Mouse (Mus musculus): ENCODE results near the gene Ubl7.

Gene Ubl7

DNA sequence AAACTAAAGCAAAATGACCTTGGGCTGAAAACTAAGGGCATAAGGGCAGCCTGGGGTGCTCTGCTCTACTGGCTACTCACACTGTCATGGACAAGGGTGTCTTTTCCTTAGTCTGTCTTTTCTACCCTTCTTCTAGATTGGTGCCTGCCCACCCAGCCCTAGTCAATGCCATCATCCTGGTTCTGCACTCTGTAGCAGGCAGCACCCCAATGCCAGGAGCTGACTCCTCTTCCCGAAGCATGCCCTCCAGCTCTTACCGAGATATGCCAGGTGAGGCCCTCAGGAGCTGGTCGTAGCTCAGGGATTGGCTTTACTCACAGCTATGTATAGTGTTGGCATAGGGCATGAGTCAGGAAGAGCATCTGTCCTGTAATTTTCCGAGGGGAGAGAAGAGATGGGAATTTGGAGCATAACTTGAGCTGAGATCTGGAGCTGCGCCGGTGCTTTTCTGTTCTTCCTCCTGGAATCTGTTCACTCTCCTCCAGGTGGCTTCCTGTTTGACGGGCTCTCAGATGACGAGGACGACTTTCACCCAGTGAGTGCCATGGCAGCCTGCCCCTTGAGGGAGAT lies 10.8 kb downstream of the Ubl7 start:
- no peak for DNase-seq (ENCODE audit: extremely low spot score, low spot score)

DNA sequence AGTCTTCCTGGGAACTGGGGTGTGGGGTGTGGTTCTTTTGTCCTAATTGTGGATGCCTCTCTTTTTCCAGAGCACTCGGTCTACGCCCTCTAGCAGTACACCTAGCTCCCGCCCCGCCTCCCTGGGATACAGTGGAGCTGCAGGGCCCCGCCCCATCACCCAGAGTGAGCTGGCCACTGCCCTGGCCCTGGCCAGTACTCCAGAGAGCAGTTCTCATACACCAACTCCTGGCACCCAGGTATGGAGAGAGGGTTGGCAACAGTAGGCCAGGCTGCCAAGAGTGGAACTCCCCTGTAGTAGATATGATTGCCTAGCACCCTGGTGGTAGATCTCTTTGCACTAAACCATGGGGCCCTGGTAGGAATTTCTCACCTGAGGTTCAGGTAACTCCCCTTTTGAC lies 11.6 kb downstream of the Ubl7 start:
- DNase-seq (ENCODE audit: extremely low spot score, low spot score), result no peak

- no peak for DNase-seq (ENCODE audit: extremely low spot score, low spot score)
Measured at GRCm38 (mm10) chr9:57923046-57923445, 12.3 kb downstream of the Ubl7 start.

DNA sequence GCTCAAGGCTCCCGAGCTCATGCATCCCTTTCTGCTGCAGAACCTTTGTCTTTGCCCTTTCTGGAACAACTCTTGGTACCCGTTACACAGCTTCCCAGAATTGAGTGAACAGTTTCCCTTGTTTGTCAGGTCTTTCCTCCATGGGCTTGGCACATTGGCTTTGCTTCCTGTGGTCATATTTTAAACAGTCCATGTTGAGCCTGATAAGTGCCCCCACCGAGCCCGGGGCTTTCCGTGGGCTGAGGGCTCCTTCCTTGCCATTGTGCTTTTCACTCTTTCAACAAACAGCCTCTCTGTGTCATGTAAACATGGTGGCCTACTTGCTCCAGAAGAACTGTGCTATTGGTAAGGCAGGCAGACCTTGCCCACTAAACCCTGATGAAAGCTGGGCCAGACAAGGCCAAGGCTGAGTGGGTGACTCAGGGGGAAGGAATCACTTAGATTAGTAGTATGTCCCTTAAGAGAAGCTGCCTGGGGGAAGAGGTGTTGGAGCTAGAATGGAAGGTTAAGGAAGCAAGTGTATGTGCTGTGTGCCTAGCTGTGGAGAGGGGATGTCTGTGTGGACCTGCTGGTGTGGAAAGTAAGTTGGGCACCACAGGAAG lies 20.5 kb downstream of the Ubl7 start:
- DNase-seq (ENCODE audit: extremely low spot score, low spot score), result no peak

- no peak for DNase-seq (ENCODE audit: extremely low spot score, low spot score)
Measured at GRCm38 (mm10) chr9:57932253-57932652, 21.5 kb downstream of the Ubl7 start.

- no peak for DNase-seq (ENCODE audit: extremely low spot score, low spot score)
Measured at GRCm38 (mm10) chr9:57932831-57933602, 22.2 kb downstream of the Ubl7 start.

DNA sequence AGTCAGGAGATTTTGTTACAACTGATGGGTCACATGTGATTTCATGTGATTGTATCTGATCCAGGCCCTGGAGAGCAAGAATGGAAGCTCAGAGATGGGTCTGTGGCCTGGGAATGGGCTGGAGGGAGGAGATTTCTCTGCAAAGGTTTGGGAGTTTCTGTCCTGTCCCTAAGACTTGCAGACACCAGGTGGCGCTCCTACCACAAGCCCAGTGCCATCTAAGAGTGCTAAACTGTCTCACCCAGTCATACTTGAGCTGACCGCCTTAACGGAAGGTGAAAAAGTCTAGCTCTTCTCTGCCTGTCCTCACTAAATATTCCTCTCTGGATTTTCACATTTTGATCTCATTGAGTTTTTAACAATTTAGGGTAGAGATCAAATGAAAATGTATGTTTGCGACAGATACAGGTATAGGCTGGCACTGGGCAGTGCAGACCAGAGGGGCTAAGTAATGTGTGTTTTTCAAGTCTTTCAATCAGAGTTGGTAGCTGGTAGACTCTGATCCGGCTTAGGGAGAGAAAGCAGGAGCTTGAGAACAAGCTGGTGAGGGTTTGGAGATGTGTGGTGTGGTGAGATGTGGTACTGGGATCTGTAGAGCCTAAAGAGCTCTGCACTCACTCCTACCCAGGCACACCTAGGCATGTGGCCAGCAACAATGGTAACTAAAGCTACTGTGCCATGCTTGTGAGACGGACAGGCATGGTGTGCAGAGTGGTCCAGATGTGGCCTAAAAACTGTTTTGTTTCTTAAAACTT lies 25.1 kb downstream of the Ubl7 start:
- DNase-seq (ENCODE audit: extremely low spot score, low spot score), result peak; percentile 74

- no peak for DNase-seq (ENCODE audit: extremely low spot score, low spot score)
Measured at GRCm38 (mm10) chr9:57937171-57937570, 26.4 kb downstream of the Ubl7 start.

DNA sequence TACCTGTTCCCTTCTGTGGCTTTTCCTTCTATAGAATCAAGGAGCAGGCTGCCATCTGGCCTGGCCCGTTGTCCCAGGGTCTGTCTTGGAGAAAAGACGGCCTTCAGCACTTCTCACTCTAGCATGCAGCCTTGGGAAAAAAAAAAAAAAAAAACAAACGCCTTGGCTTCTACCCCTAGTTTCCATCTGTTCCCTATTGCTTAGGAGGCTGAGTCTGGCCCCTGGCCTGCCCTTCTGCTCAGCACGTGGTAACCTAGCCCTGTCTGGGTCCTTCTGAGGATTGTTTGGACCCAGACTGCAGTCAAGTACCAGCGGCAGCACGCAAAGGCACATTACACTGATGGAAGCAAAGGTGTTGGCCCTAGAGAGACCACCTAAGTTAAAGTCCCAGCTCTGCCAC lies 26.9 kb downstream of the Ubl7 start:
- DNase-seq (ENCODE audit: extremely low spot score, low spot score), result no peak

GRCm38 (mm10) chr9:57938225-57939055 lies 27.7 kb downstream of the Ubl7 start:
- no peak for DNase-seq (ENCODE audit: extremely low spot score, low spot score)

- DNase-seq (ENCODE audit: extremely low spot score, low spot score), result peak; percentile 81
Measured at GRCm38 (mm10) chr9:57939431-57940348, 28.9 kb downstream of the Ubl7 start, which contains the start of gene Sema7a. TSS of gene Sema7a (plus strand) at chr9:57940112.

DNA sequence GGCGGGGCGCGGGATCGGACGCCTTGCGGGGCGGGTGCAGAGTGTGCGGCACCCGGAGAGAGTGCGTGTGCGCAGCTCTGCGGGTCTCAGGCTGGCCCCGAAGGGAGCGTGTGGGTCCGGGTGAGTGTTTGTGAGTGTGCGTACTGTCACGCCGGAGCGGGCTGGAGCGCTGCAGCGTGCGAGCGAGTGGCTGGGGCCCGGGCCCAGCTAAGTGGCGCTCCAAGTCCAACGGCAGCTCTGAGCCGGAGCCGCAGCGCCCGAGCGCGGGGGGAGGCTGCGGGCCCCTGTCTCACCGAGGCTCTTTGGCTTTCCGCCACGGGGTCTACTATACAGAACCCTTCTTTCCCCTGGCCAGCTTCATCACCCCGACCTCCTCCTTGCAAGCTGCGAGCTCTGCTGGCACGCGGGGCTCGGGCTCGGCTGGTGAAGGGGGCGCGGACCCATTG lies 29.6 kb downstream of the Ubl7 start:
- no peak for DNase-seq (ENCODE audit: extremely low spot score, low spot score)

- DNase-seq (ENCODE audit: extremely low spot score, low spot score), result no peak
Measured at GRCm38 (mm10) chr9:57940861-57941638, 30.3 kb downstream of the Ubl7 start.

DNA sequence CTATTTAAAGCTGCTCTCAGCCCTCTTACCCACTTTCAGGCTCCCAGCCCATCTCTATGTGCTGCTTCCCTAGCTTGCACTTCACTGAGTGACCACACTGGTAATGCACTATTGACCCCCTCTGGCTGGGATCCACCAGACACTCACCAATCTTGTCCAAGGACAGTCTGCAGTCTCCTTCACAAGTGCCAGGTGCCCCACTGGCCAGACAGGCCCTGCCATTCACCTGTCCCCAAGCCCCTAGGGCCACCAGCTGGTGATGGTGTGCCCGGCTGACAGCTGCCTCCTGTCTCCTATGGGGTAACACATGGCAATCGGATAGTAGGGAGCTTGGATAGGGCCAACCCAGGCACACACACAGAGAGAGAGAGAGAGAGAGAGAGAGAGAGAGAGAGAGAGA lies 31.3 kb downstream of the Ubl7 start:
- no peak for DNase-seq (ENCODE audit: extremely low spot score, low spot score)

- no peak for DNase-seq (ENCODE audit: extremely low spot score, low spot score)
Measured at GRCm38 (mm10) chr9:57943067-57943466, 32.3 kb downstream of the Ubl7 start.

GRCm38 (mm10) chr9:57944572-57944971 lies 33.8 kb downstream of the Ubl7 start:
- DNase-seq (ENCODE audit: extremely low spot score, low spot score), result peak; percentile 63

- DNase-seq (ENCODE audit: extremely low spot score, low spot score), result no peak
Measured at GRCm38 (mm10) chr9:57945771-57946616, 35.2 kb downstream of the Ubl7 start.

- DNase-seq (ENCODE audit: extremely low spot score, low spot score), result no peak
Measured at GRCm38 (mm10) chr9:57947381-57948030, 36.7 kb downstream of the Ubl7 start.
